Mouse (Mus musculus) MEL (cell line): Measurements from ENCODE around the gene Frem2. TPM values are rescaled to one million over a fixed set of nuclear protein-coding genes. Genes with fewer than 3 reads are reported as not detected.
A peak's percentile ranks its signal among the peaks of the same experiment; 100 is the strongest.

Experiments used
- DNase-seq: peaks from one replicate; pipeline ENCODE4 v3.0.0; 2011; ENCODE audit warnings: low read depth, low spot score
- H3K27ac ChIP-seq: 2 replicates; pipeline ENCODE4 v1.5.1; 2012; ENCODE audit warnings: low read depth, mild to moderate bottlenecking, control low read depth, low read length, moderate library complexity; ENCODE audit not compliant: control insufficient read depth
- H3K27me3 ChIP-seq, 2 experiments: fragments of 150-350 bp in 1 of 2; sonication (generic) in 1 of 2; 2 replicates each; pipeline ENCODE4 v1.6.1; 2012; ENCODE audit warnings: low read length in 2 of 2, mild to moderate bottlenecking in 2 of 2, improper control_type of control experiment in 1 of 2, moderate library complexity in 1 of 2; ENCODE audit not compliant: insufficient read depth in 2 of 2, control insufficient read depth in 1 of 2
- H3K36me3 ChIP-seq, 2 experiments: 2 replicates each; pipeline ENCODE4 v1.6.1; 2012 to 2014; ENCODE audit warnings: low read length in 2 of 2, improper control_type of control experiment in 1 of 2, inconsistent platforms in 1 of 2, mild to moderate bottlenecking in 1 of 2; ENCODE audit not compliant: insufficient read depth in 2 of 2, control insufficient read depth in 1 of 2
- H3K4me1 ChIP-seq, 2 experiments: fragments of 150-350 bp in 1 of 2; sonication (generic) in 1 of 2; 2 replicates each; pipeline ENCODE4 v1.6.1; 2012; ENCODE audit warnings: low read length in 2 of 2, improper control_type of control experiment in 1 of 2, mild to moderate bottlenecking in 1 of 2; ENCODE audit not compliant: insufficient read depth in 2 of 2, control insufficient read depth in 1 of 2
- H3K4me3 ChIP-seq, 2 experiments: fragments of 150-350 bp in 1 of 2; sonication (generic) in 1 of 2; 2 replicates each; pipeline ENCODE4 v1.5.1; 2012; ENCODE audit warnings: low read depth in 2 of 2, low read length in 2 of 2, mild to moderate bottlenecking in 2 of 2, moderate library complexity in 2 of 2, control low read depth in 1 of 2, improper control_type of control experiment in 1 of 2; ENCODE audit not compliant: control insufficient read depth in 1 of 2, insufficient read depth in 1 of 2
- H3K79me2 ChIP-seq: 2 replicates; pipeline ENCODE4 v1.6.1; 2012; ENCODE audit warnings: mild to moderate bottlenecking, low read length, moderate library complexity; ENCODE audit not compliant: control insufficient read depth, poor library complexity, insufficient read depth
- H3K9ac ChIP-seq: 2 replicates; pipeline ENCODE4 v1.6.1; 2012; ENCODE audit warnings: low read depth, mild to moderate bottlenecking, control low read depth, low read length, moderate library complexity; ENCODE audit not compliant: control insufficient read depth, poor library complexity, severe bottlenecking
- H3K9me3 ChIP-seq: fragments of 150-350 bp; sonication (generic); replicated peaks from 2 replicates; pipeline ENCODE4 v1.6.1; 2012; ENCODE audit warnings: mild to moderate bottlenecking, low read length, improper control_type of control experiment, moderate library complexity; ENCODE audit not compliant: insufficient read depth
- BHLHE40 ChIP-seq: IDR thresholded peaks from 2 replicates; pipeline ENCODE4 v1.6.1; 2012; ENCODE audit warnings: low read depth, mild to moderate bottlenecking, inconsistent platforms, low read length, improper control_type of control experiment, borderline replicate concordance
- CHD1 ChIP-seq: IDR thresholded peaks from 2 replicates; pipeline ENCODE4 v1.6.1; 2012; ENCODE audit warnings: low read depth, mild to moderate bottlenecking, inconsistent platforms, low read length, improper control_type of control experiment
- CTCF ChIP-seq, 3 experiments: IDR thresholded peaks in 2 of 3; conservative IDR thresholded peaks in 1 of 3; 2 replicates each; pipeline ENCODE4 v1.5.1; 2011 to 2012; ENCODE audit warnings: low read length in 3 of 3, low read depth in 2 of 3, mild to moderate bottlenecking in 2 of 3, improper control_type of control experiment in 1 of 3, inconsistent platforms in 1 of 3, mixed read lengths in 1 of 3, moderate library complexity in 1 of 3; ENCODE audit not compliant: control insufficient read depth in 1 of 3, insufficient read depth in 1 of 3, poor library complexity in 1 of 3, severe bottlenecking in 1 of 3
- HCFC1 ChIP-seq: IDR thresholded peaks from 2 replicates; pipeline ENCODE4 v1.6.1; 2012; ENCODE audit warnings: low read depth, mild to moderate bottlenecking, inconsistent platforms, low read length, improper control_type of control experiment, moderate library complexity
- MAFK ChIP-seq: IDR thresholded peaks from 2 replicates; pipeline ENCODE4 v1.6.1; 2011; ENCODE audit warnings: low read depth, mild to moderate bottlenecking, low read length, improper control_type of control experiment, borderline replicate concordance
- MAZ ChIP-seq: IDR thresholded peaks from 2 replicates; pipeline ENCODE4 v1.6.1; 2012; ENCODE audit warnings: low read depth, mild to moderate bottlenecking, inconsistent platforms, low read length, improper control_type of control experiment
- MEF2A ChIP-seq: IDR thresholded peaks from 2 replicates; pipeline ENCODE4 v1.6.1; 2014; ENCODE audit warnings: low read depth, mild to moderate bottlenecking, inconsistent platforms, low read length, improper control_type of control experiment; ENCODE audit not compliant: poor library complexity, insufficient replicate concordance, severe bottlenecking; ENCODE audit errors: extremely low read depth
- MYC ChIP-seq: IDR thresholded peaks from 2 replicates; pipeline ENCODE4 v1.6.1; 2011; ENCODE audit warnings: low read depth, mild to moderate bottlenecking, low read length, improper control_type of control experiment, moderate library complexity
- NELFE ChIP-seq: IDR thresholded peaks from 2 replicates; pipeline ENCODE4 v1.6.1; 2011; ENCODE audit warnings: low read depth, low read length, improper control_type of control experiment
- POLR2A ChIP-seq, 2 experiments: IDR thresholded peaks; 2 replicates each; pipeline ENCODE4 v1.6.1; 2011 to 2012; ENCODE audit warnings: low read length in 2 of 2, mild to moderate bottlenecking in 2 of 2, control low read depth in 1 of 2, improper control_type of control experiment in 1 of 2, low read depth in 1 of 2, moderate library complexity in 1 of 2; ENCODE audit not compliant: control insufficient read depth in 1 of 2, insufficient read depth in 1 of 2, poor library complexity in 1 of 2
- RAD21 ChIP-seq: IDR thresholded peaks from 2 replicates; pipeline ENCODE4 v1.6.1; 2011; ENCODE audit warnings: mild to moderate bottlenecking, low read depth, low read length, improper control_type of control experiment
- RCOR1 ChIP-seq: IDR thresholded peaks from 2 replicates; pipeline ENCODE4 v1.6.1; 2012; ENCODE audit warnings: low read depth, mild to moderate bottlenecking, inconsistent platforms, low read length, improper control_type of control experiment
- SIN3A ChIP-seq: IDR thresholded peaks from 2 replicates; pipeline ENCODE4 v1.6.1; 2012; ENCODE audit warnings: low read length, improper control_type of control experiment, inconsistent platforms
- SMC3 ChIP-seq: IDR thresholded peaks from 2 replicates; pipeline ENCODE4 v1.6.1; 2011; ENCODE audit warnings: low read depth, low read length, improper control_type of control experiment
- TCF12 ChIP-seq: IDR thresholded peaks from 2 replicates; pipeline ENCODE4 v1.6.1; 2014; ENCODE audit warnings: low read depth, mild to moderate bottlenecking, inconsistent platforms, low read length, improper control_type of control experiment, moderate library complexity
- UBTF ChIP-seq: IDR thresholded peaks from 2 replicates; pipeline ENCODE4 v1.6.1; 2012; ENCODE audit warnings: low read depth, mild to moderate bottlenecking, inconsistent platforms, low read length, improper control_type of control experiment, moderate library complexity, borderline replicate concordance; ENCODE audit not compliant: insufficient read depth
- USF1 ChIP-seq: IDR thresholded peaks from 2 replicates; pipeline ENCODE4 v1.6.1; 2014; ENCODE audit warnings: low read depth, mild to moderate bottlenecking, inconsistent platforms, low read length, improper control_type of control experiment, moderate library complexity
- ZC3H11A ChIP-seq: IDR thresholded peaks from 2 replicates; pipeline ENCODE4 v1.6.1; 2012; ENCODE audit warnings: low read depth, mild to moderate bottlenecking, inconsistent platforms, low read length, improper control_type of control experiment
- ZKSCAN1 ChIP-seq: IDR thresholded peaks from 2 replicates; pipeline ENCODE4 v1.6.1; 2012; ENCODE audit warnings: low read depth, mild to moderate bottlenecking, inconsistent platforms, low read length, improper control_type of control experiment, moderate library complexity
- ZNF384 ChIP-seq: IDR thresholded peaks from 2 replicates; pipeline ENCODE4 v1.6.1; 2012; ENCODE audit warnings: low read depth, mild to moderate bottlenecking, inconsistent platforms, low read length, improper control_type of control experiment
- polyA plus RNA-seq, 2 experiments: library from polyadenylated mRNA; stranded (reverse) in 1 of 2; unstranded in 1 of 2; fragments of >175 nt in 1 of 2; fragments of >200 nt in 1 of 2; gene quantifications; 2 replicates each; pipeline versions ENCODE4 v1.2.1 to v1.2.4; 2012; ENCODE audit warnings: low replicate concordance in 2 of 2, low read depth in 1 of 2; ENCODE audit not compliant: insufficient read length in 2 of 2, insufficient read depth in 1 of 2, missing spikeins in 1 of 2
- total RNA-seq: library from RNA; depleted of rRNA; stranded (reverse); fragments of 300-350 nt; gene quantifications from 2 replicates; pipeline ENCODE4 v1.2.3, GENCODE M21; 2012

The Frem2 gene
- total and polyA plus RNA-seq, 3 experiments: not detected

DNA sequence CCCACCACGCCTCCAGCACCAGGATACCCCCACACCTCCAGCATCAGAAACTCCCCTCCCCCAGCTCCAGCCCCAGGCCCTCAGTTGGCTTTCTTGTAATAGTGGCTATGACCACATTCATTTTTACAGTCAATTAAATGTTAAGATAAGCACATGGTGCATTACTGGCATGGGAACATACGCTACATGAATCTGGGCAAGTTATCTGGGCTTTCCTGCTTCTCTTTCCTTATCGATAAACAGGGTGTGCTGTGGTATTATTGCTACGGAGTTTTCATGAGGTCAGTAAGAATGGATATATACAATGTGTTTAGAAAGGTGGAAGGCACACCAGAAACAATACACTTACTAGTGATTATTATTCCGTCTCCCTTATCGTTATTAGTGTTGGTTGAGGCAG is 125.1 kb downstream of the Frem2 start:
- no peaks in the 10 kb centered on the region for H3K27me3 ChIP-seq
- DNase-seq: no peak
- H3K4me3 ChIP-seq: no peak overlapping the region
- no peak overlapping the region for H3K27ac ChIP-seq
- no peaks in the 10 kb centered on the region for H3K9me3 ChIP-seq
- H3K79me2 ChIP-seq: no peaks in the 10 kb centered on the region
- H3K4me1 ChIP-seq: no peaks in the 10 kb centered on the region
- H3K36me3 ChIP-seq: no peaks in the 10 kb centered on the region
- no peak overlapping the region for H3K9ac ChIP-seq
- no peak for TF ChIP-seq UBTF
- TF ChIP-seq TCF12: no peak

DNA sequence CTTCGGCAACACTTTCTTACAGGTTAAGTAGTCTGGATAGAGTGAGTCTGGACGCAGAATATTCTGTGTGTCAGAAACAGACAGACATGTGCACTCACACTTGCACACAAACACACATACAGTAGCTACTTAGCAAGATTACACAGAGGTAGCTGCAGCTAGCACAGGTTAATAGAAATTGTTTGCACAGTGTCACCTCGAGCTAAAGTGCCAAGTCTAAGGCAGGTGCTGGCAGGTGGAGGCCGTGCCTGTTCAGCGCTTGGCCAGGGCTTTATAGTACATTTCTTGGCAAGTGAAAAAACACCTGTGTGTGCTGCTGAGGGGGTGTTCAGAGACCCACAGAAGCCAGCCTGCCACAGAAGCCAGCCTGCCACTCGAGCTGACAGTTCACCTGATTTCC is 126.8 kb downstream of the Frem2 start:
- H3K27me3 ChIP-seq: no peaks in the 10 kb centered on the region
- no peak overlapping the region for H3K27ac ChIP-seq
- no peaks in the 10 kb centered on the region for H3K79me2 ChIP-seq
- no peak overlapping the region for H3K4me3 ChIP-seq
- no peak for DNase-seq
- H3K4me1 ChIP-seq: no peaks in the 10 kb centered on the region
- no peaks in the 10 kb centered on the region for H3K9me3 ChIP-seq
- TF ChIP-seq HCFC1: no peak
- no peak for TF ChIP-seq POLR2A (IDR thresholded peaks at IDR 0.05; ENCODE audit: control insufficient read depth in 1 of 2, insufficient read depth in 1 of 2, low read depth in 1 of 2, low read length in 2 of 2, poor library complexity in 1 of 2)
- TF ChIP-seq USF1: no peak
- no peak for TF ChIP-seq CHD1
- H3K9ac ChIP-seq: no peak overlapping the region
- H3K36me3 ChIP-seq: no peaks in the 10 kb centered on the region

DNA sequence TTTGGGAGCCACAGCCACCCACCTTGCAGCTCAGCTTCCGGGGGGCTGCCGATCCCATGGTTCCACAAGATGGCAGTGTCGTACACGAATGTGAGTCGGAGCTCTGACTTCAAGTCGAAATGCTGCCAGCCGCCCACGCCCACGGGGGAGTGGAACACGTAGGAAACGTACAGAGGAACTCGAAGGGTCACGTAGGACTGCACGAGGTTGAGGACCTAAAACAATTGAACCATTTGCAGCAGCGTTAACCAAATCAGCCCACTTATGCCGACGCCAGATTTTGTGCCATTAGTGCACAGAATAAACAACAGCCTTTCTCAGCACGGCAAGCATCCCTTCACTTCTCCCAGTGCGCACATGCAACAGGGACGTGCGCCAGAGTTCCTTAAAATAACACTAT is 131.4 kb downstream of the Frem2 start:
- DNase-seq: no peak
- Histone ChIP-seq H3K36me3 (no peaks in the 10 kb centered on the region), H3K79me2 (no peaks in the 10 kb centered on the region), H3K27me3 (no peaks in the 10 kb centered on the region), H3K9me3 (no peaks in the 10 kb centered on the region), H3K27ac (no peak overlapping the region), H3K4me3 (no peak overlapping the region), H3K4me1 (no peaks in the 10 kb centered on the region), H3K9ac (no peak overlapping the region)
- TF ChIP-seq MEF2A (no peak), CTCF (IDR thresholded peaks at IDR 0.05 in 2 of 3, conservative IDR thresholded peaks at IDR 0.05 in 1 of 3; ENCODE audit: control insufficient read depth in 1 of 3, insufficient read depth in 1 of 3, low read depth in 2 of 3, low read length in 3 of 3, poor library complexity in 1 of 3, severe bottlenecking in 1 of 3) (peak in 1 of 3 experiments; percentile 14; a peak in 1 of 6 replicates)

DNA sequence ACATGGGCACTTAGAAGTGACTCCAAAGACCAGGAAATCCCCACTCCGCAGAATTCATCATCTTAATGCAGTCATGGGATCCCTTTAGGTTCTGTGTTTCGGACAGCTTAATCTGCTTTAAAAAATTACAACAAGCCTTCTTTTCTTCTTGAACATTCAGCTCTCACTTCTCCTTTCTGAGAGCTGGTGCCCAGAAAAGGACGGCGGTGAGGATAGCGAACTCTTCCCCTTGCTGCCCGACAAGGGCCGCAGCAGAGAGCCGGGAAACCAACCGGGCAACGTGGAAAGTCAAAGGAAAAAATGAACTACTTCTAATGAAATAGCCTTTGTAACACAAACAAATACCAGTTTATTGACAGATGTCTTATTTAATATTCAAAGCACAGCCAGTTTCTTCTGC is 134.4 kb downstream of the Frem2 start:
- no peaks in the 10 kb centered on the region for H3K4me1 ChIP-seq
- no peaks in the 10 kb centered on the region for H3K36me3 ChIP-seq
- H3K9ac ChIP-seq: no peak overlapping the region
- no peak for DNase-seq
- H3K27me3 ChIP-seq: no peaks in the 10 kb centered on the region
- TF ChIP-seq BHLHE40 (no peak), RCOR1 (no peak), UBTF (no peak), ZNF384 (no peak), MYC (no peak), USF1 (no peak), CTCF (IDR thresholded peaks at IDR 0.05 in 2 of 3, conservative IDR thresholded peaks at IDR 0.05 in 1 of 3; ENCODE audit: control insufficient read depth in 1 of 3, insufficient read depth in 1 of 3, low read depth in 2 of 3, low read length in 3 of 3, poor library complexity in 1 of 3, severe bottlenecking in 1 of 3) (no peak), POLR2A (IDR thresholded peaks at IDR 0.05; ENCODE audit: control insufficient read depth in 1 of 2, insufficient read depth in 1 of 2, low read depth in 1 of 2, low read length in 2 of 2, poor library complexity in 1 of 2) (no peak), ZC3H11A (no peak), CHD1 (no peak), MAFK (no peak), RAD21 (no peak), ZKSCAN1 (no peak), SMC3 (no peak), NELFE (no peak), MAZ (no peak), SIN3A (no peak)
- H3K4me3 ChIP-seq: no peak overlapping the region
- no peak overlapping the region for H3K27ac ChIP-seq
- H3K9me3 ChIP-seq: no peaks in the 10 kb centered on the region
- H3K79me2 ChIP-seq: no peaks in the 10 kb centered on the region
